Comparison of ENCODE assay signal across 15 mouse cellular contexts in the genomic region with DNA sequence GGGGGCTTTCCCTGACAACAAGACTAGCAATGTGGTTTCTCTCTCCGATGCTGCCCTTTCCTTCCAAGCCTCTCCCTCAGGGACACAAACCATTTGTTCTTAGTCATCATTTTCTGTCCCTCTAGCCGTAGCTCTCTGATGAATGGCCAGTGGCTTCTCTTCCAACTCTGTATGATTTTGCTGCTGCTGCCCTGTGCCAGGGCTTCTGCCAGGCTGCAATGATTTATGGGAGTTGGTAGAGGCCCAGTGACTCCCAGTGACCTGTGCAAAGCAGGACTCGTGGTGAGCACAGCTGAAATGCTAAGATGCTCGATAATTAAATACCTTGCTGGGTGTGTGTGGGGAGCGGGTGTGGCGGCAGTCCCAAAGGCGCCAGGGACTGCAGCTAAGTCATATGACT. TPM values are rescaled to one million over a fixed set of nuclear protein-coding genes. Genes with fewer than 3 reads are reported as not detected.
"Had no signal": no experiment of that assay in that cellular context is flagged by ENCODE, and none has a peak within 500 bp of the region (broad histone marks: within the 10 kb centered on the region; RNA-seq: fewer than 3 reads in every experiment).

No protein-coding gene starts in this region.

- DNase-seq: kidney, adult 2 months; kidney, postnatal 14 days; layer of hippocampus, adult 9-11 months; layer of hippocampus, postnatal 36 days; left cerebral cortex, postnatal 4 days; lung, adult 18-20 months; midbrain, embryonic 14.5 days; thymus, postnatal 4 days had no signal

- H3K9me3 ChIP-seq: kidney, embryonic 15.5 days; limb, embryonic 13.5 days had no signal

- H3K27me3 ChIP-seq: kidney, embryonic 15.5 days had no signal

- H3K27ac ChIP-seq: kidney, embryonic 15.5 days; limb, embryonic 13.5 days; liver, embryonic 14.5 days; stomach, postnatal 0 days had no signal

- H3K9ac ChIP-seq: kidney, embryonic 15.5 days; limb, embryonic 13.5 days; liver, embryonic 14.5 days had no signal

- H3K4me3 ChIP-seq: kidney, embryonic 15.5 days; limb, embryonic 13.5 days; myocyte had no signal

- H3K4me1 ChIP-seq: kidney, embryonic 15.5 days; limb, embryonic 13.5 days had no signal

- H3K36me3 ChIP-seq: kidney, embryonic 15.5 days; limb, embryonic 13.5 days had no signal

- H3K4me2 ChIP-seq: kidney, embryonic 15.5 days; limb, embryonic 13.5 days had no signal

RNA-seq across cellular contexts. Expression of gene Crmp1, which starts 26.5 kb away (rescaled TPM):
- total RNA-seq: liver, adult 2 months; megakaryocyte-erythroid progenitor cell, adult 5-6 weeks had no signal
- polyA plus RNA-seq: liver, adult 2 months had no signal
